28 mouse cellular contexts compared by ENCODE assay signal in the genomic region with DNA sequence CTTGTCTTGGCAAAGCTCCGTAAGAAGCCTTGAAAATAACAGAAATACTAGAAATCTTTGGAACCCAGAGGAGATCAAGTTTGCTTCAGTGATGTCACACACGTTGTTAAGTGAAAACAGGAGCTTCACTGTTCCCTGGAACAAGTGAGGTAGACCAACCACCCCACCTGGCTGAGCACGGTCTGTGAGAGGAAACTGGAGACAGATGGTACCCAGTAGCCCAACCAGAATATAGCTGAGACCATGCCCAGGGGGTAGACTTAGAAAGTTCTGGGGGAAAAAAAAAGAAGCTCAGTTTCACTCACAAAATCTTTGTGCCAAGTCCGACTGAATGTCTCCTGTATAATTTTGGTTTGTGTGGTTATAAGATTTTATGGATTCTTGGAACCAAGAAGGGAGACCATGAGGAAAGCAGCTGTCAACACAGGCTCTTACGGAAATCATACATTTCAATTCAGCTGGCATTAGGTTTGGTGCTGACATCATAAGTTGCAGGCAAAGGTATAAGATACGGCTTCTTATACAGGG.
A peak's percentile ranks its signal among the peaks of the same experiment; 100 is the strongest.
DNase-seq lines count a peak whose midpoint lies in the region; ATAC-seq lines count a peak whose summit lies in the region.
"Had no signal": no experiment of that assay in that cellular context is flagged by ENCODE, and none has a peak within 500 bp of the region (broad histone marks: within the 10 kb centered on the region; RNA-seq: fewer than 3 reads in every experiment).

No protein-coding gene starts in this region.

- no peaks in the 10 kb centered on the region; the same call in 1 of the 2 replicates for H3K27me3 ChIP-seq in limb, embryonic 13.5 days
- H3K27me3 ChIP-seq in limb, embryonic 10.5 days (ENCODE audit: low read depth, poor library complexity, severe bottlenecking), result no peaks in the 10 kb centered on the region
- no peaks in the 10 kb centered on the region for H3K27me3 ChIP-seq in embryonic facial prominence, embryonic 13.5 days
- H3K27me3 ChIP-seq in limb, embryonic 15.5 days, result no peaks in the 10 kb centered on the region
- H3K27me3 ChIP-seq: embryonic facial prominence, embryonic 15.5 days; forebrain, embryonic 12.5 days; hindbrain, embryonic 13.5 days had no signal

- no peak overlapping the region for H3K9ac ChIP-seq in limb, embryonic 13.5 days
- H3K9ac ChIP-seq in embryonic facial prominence, embryonic 13.5 days, result no peak overlapping the region
- H3K9ac ChIP-seq in limb, embryonic 15.5 days, result no peak overlapping the region
- H3K9ac ChIP-seq: embryonic facial prominence, embryonic 15.5 days; forebrain, embryonic 12.5 days; hindbrain, embryonic 13.5 days had no signal

- H3K4me3 ChIP-seq in limb, embryonic 13.5 days, result no peak overlapping the region
- no peak overlapping the region for H3K4me3 ChIP-seq in limb, embryonic 10.5 days
- H3K4me3 ChIP-seq in embryonic facial prominence, embryonic 13.5 days, result no peak overlapping the region
- no peak overlapping the region for H3K4me3 ChIP-seq in limb, embryonic 15.5 days
- H3K4me3 ChIP-seq: embryonic facial prominence, embryonic 15.5 days; erythroblast, embryonic 14.5 days; forebrain, embryonic 12.5 days; gastrocnemius, adult 2 months; hindbrain, embryonic 10.5 days; hindbrain, embryonic 13.5 days had no signal

- WGBS in limb, embryonic 13.5 days, result 37% methylated on average over 6 of the region's 6 CpGs
- 84% methylated on average over 6 of the region's 6 CpGs for WGBS in limb, embryonic 10.5 days
- 31% methylated on average over 6 of the region's 6 CpGs for WGBS in embryonic facial prominence, embryonic 13.5 days
- WGBS in limb, embryonic 15.5 days, result 26% methylated on average over 6 of the region's 6 CpGs

- ATAC-seq in limb, embryonic 13.5 days (ENCODE audit: low FRiP score, low read depth), result peak; percentile 63; the same call in 1 of the 2 replicates
- ATAC-seq in embryonic facial prominence, embryonic 13.5 days (ENCODE audit: insufficient number of reproducible peaks, insufficient read depth, low FRiP score, low TSS enrichment, low read depth), result peak; percentile 62; the same call in 1 of the 2 replicates
- ATAC-seq in limb, embryonic 15.5 days (ENCODE audit: insufficient number of reproducible peaks, low FRiP score, low TSS enrichment, low read depth), result peak; percentile 52
- no peak for ATAC-seq in erythroblast, adult 5-6 weeks (replicated peaks; ENCODE audit: low FRiP score, poor library complexity, severe bottlenecking)
- ATAC-seq: activated CD4-positive, CD25-positive, alpha-beta regulatory T cell, adult 4 months; CD4-positive, CD25-positive, alpha-beta regulatory T cell, adult 4 months; forebrain, embryonic 16.5 days; hindbrain, embryonic 16.5 days; inflammation-experienced regulatory T-cells, adult 6 months; intestine, embryonic 16.5 days had no signal

- no peaks in the 10 kb centered on the region for H3K9me3 ChIP-seq in limb, embryonic 13.5 days
- no peaks in the 10 kb centered on the region for H3K9me3 ChIP-seq in limb, embryonic 10.5 days (replicated peaks)
- H3K9me3 ChIP-seq in embryonic facial prominence, embryonic 13.5 days, result no peaks in the 10 kb centered on the region
- H3K9me3 ChIP-seq in limb, embryonic 15.5 days, result no peaks in the 10 kb centered on the region
- H3K9me3 ChIP-seq: embryonic facial prominence, embryonic 15.5 days; forebrain, embryonic 12.5 days; hindbrain, embryonic 10.5 days; hindbrain, embryonic 13.5 days had no signal

- H3K27ac ChIP-seq in limb, embryonic 13.5 days, result no peak overlapping the region
- no peak overlapping the region for H3K27ac ChIP-seq in limb, embryonic 10.5 days
- H3K27ac ChIP-seq in embryonic facial prominence, embryonic 13.5 days, result no peak overlapping the region
- H3K27ac ChIP-seq in limb, embryonic 15.5 days, result no peak overlapping the region
- H3K27ac ChIP-seq: embryonic facial prominence, embryonic 15.5 days; forebrain, embryonic 12.5 days; gastrocnemius, adult 2 months; hindbrain, embryonic 10.5 days; hindbrain, embryonic 13.5 days had no signal

- intact Hi-C loops in heart, postnatal 36 days (cut with DNase I), result loop anchor here (10.0 kb wide), 1 partner anchor 390 kb away; no protein-coding TSS in a partner anchor

- no peak for DNase-seq in limb, embryonic 10.5 days (ENCODE audit: low spot score)
- DNase-seq in heart, postnatal 36 days, result no peak
- DNase-seq: adrenal gland, adult 8-10 months; adrenal gland, postnatal 25 days; cerebellum, adult 11-12 months; cerebellum, adult 8-10 months; cerebellum, postnatal 10 days; cerebellum, postnatal 36 days; embryo, embryonic 11 days; gastrocnemius, adult 2 months; gastrocnemius, postnatal 14 days; heart, adult 11 months had no signal

- no peak overlapping the region for H3K4me2 ChIP-seq in limb, embryonic 13.5 days (replicated peaks)
- H3K4me2 ChIP-seq in embryonic facial prominence, embryonic 13.5 days, result no peak overlapping the region
- no peak overlapping the region for H3K4me2 ChIP-seq in limb, embryonic 15.5 days
- H3K4me2 ChIP-seq: embryonic facial prominence, embryonic 15.5 days; forebrain, embryonic 12.5 days; heart, embryonic 11.5 days; hindbrain, embryonic 13.5 days had no signal

- H3K4me1 ChIP-seq in limb, embryonic 13.5 days, result peaks cover 25% of the 10 kb centered on the region
- H3K4me1 ChIP-seq in limb, embryonic 10.5 days, result peaks cover 17% of the 10 kb centered on the region
- peaks cover 4% of the 10 kb centered on the region for H3K4me1 ChIP-seq in embryonic facial prominence, embryonic 13.5 days
- H3K4me1 ChIP-seq in limb, embryonic 15.5 days, result peaks cover 22% of the 10 kb centered on the region; the same call in 1 of the 2 replicates

- no peaks in the 10 kb centered on the region for H3K36me3 ChIP-seq in limb, embryonic 13.5 days
- H3K36me3 ChIP-seq in limb, embryonic 10.5 days, result no peaks in the 10 kb centered on the region
- H3K36me3 ChIP-seq in embryonic facial prominence, embryonic 13.5 days, result no peaks in the 10 kb centered on the region
- no peaks in the 10 kb centered on the region for H3K36me3 ChIP-seq in limb, embryonic 15.5 days
- H3K36me3 ChIP-seq: embryonic facial prominence, embryonic 15.5 days; forebrain, embryonic 12.5 days; hindbrain, embryonic 10.5 days; hindbrain, embryonic 13.5 days had no signal
